Mouse (Mus musculus): ENCODE data around the gene Slc25a21. TPM values are rescaled to one million over a fixed set of nuclear protein-coding genes. Genes with fewer than 3 reads are reported as not detected.

The Slc25a21 gene
- total and polyA plus RNA-seq, 2 experiments from 2014 or later: 0.54 TPM; not detected in 1

- Histone ChIP-seq H3K9ac (replicated peaks; ENCODE audit: low read length) (no peak overlapping the region), H3K36me3 (ENCODE audit: insufficient read depth, low read length) (no peaks in the 10 kb centered on the region), H3K27me3 (ENCODE audit: insufficient read depth, low read length) (peaks cover 93% of the 10 kb centered on the region), H3K4me1 (ENCODE audit: insufficient read depth, low read length) (no peaks in the 10 kb centered on the region), H3K4me2 (ENCODE audit: low read depth, low read length) (no peak overlapping the region), H3K27ac (no peak overlapping the region), H3K9me3 (ENCODE audit: low read length) (no peaks in the 10 kb centered on the region), H3K4me3 (ENCODE audit: low read length) (no peak overlapping the region)
- no peak for ATAC-seq
- peak; percentile 58 for TF ChIP-seq CTCF (IDR thresholded peaks at IDR 0.05; ENCODE audit: low read depth)
- DNase-seq (ENCODE audit: low spot score): peak; percentile 56
- WGBS: 1% methylated on average over 25 of the region's 25 CpGs
Measured at GRCm38 (mm10) chr12:56689736-56690135, 507.5 kb downstream of the Slc25a21 start.

GRCm38 (mm10) chr12:56689331-56689730 is 507.9 kb downstream of the Slc25a21 start:
- no peak for TF ChIP-seq CTCF (IDR thresholded peaks at IDR 0.05; ENCODE audit: low read depth)
- Histone ChIP-seq H3K4me1 (ENCODE audit: insufficient read depth, low read length) (no peaks in the 10 kb centered on the region), H3K27ac (no peak overlapping the region), H3K36me3 (ENCODE audit: insufficient read depth, low read length) (no peaks in the 10 kb centered on the region), H3K9me3 (ENCODE audit: low read length) (no peaks in the 10 kb centered on the region), H3K27me3 (ENCODE audit: insufficient read depth, low read length) (peaks cover 93% of the 10 kb centered on the region), H3K4me2 (ENCODE audit: low read depth, low read length) (no peak overlapping the region), H3K9ac (replicated peaks; ENCODE audit: low read length) (no peak overlapping the region), H3K4me3 (ENCODE audit: low read length) (no peak overlapping the region)
- no peak for DNase-seq (ENCODE audit: low spot score)
- ATAC-seq: no peak
- 2% methylated on average over 10 of the region's 10 CpGs for WGBS

GRCm38 (mm10) chr12:56688920-56689319 is 508.4 kb downstream of the Slc25a21 start:
- Histone ChIP-seq H3K4me2 (ENCODE audit: low read depth, low read length) (no peak overlapping the region), H3K27ac (no peak overlapping the region), H3K36me3 (ENCODE audit: insufficient read depth, low read length) (no peaks in the 10 kb centered on the region), H3K9ac (replicated peaks; ENCODE audit: low read length) (no peak overlapping the region), H3K27me3 (ENCODE audit: insufficient read depth, low read length) (peaks cover 94% of the 10 kb centered on the region), H3K4me3 (ENCODE audit: low read length) (no peak overlapping the region), H3K9me3 (ENCODE audit: low read length) (no peaks in the 10 kb centered on the region), H3K4me1 (ENCODE audit: insufficient read depth, low read length) (no peaks in the 10 kb centered on the region)
- 3% methylated on average over 8 of the region's 8 CpGs for WGBS
- TF ChIP-seq CTCF (IDR thresholded peaks at IDR 0.05; ENCODE audit: low read depth): no peak
- no peak for DNase-seq (ENCODE audit: low spot score)
- no peak for ATAC-seq

GRCm38 (mm10) chr12:56688482-56688840 is 508.8 kb downstream of the Slc25a21 start:
- Histone ChIP-seq H3K4me3 (ENCODE audit: low read length) (no peak overlapping the region), H3K4me2 (ENCODE audit: low read depth, low read length) (no peak overlapping the region), H3K27me3 (ENCODE audit: insufficient read depth, low read length) (peaks cover 94% of the 10 kb centered on the region), H3K9me3 (ENCODE audit: low read length) (no peaks in the 10 kb centered on the region), H3K9ac (replicated peaks; ENCODE audit: low read length) (no peak overlapping the region), H3K36me3 (ENCODE audit: insufficient read depth, low read length) (no peaks in the 10 kb centered on the region), H3K4me1 (ENCODE audit: insufficient read depth, low read length) (no peaks in the 10 kb centered on the region), H3K27ac (no peak overlapping the region)
- TF ChIP-seq CTCF (IDR thresholded peaks at IDR 0.05; ENCODE audit: low read depth): no peak
- 3% methylated on average over 10 of the region's 10 CpGs for WGBS
- DNase-seq (ENCODE audit: low spot score) (no peak), ATAC-seq (no peak)

- no peak overlapping the region for H3K9ac ChIP-seq (replicated peaks; ENCODE audit: low read length)
- no peak overlapping the region for H3K4me2 ChIP-seq (ENCODE audit: low read depth, low read length)
- ATAC-seq (no peak), DNase-seq (ENCODE audit: low spot score) (no peak)
- H3K4me3 ChIP-seq (ENCODE audit: low read length): no peak overlapping the region
- WGBS: 4% methylated on average over 15 of the region's 15 CpGs
- no peaks in the 10 kb centered on the region for H3K9me3 ChIP-seq (ENCODE audit: low read length)
- no peak for TF ChIP-seq CTCF (IDR thresholded peaks at IDR 0.05; ENCODE audit: low read depth)
- H3K4me1 ChIP-seq (ENCODE audit: insufficient read depth, low read length): no peaks in the 10 kb centered on the region
- no peaks in the 10 kb centered on the region for H3K36me3 ChIP-seq (ENCODE audit: insufficient read depth, low read length)
- H3K27ac ChIP-seq: no peak overlapping the region
- H3K27me3 ChIP-seq (ENCODE audit: insufficient read depth, low read length): peaks cover 94% of the 10 kb centered on the region
Measured at GRCm38 (mm10) chr12:56687640-56688481, 509.4 kb downstream of the Slc25a21 start.

- TF ChIP-seq CTCF (IDR thresholded peaks at IDR 0.05; ENCODE audit: low read depth): peak; percentile 77
- no peaks in the 10 kb centered on the region for H3K9me3 ChIP-seq (ENCODE audit: low read length)
- peaks cover 78% of the 10 kb centered on the region for H3K27me3 ChIP-seq (ENCODE audit: insufficient read depth, low read length)
- H3K9ac ChIP-seq (replicated peaks; ENCODE audit: low read length): no peak overlapping the region
- peak overlapping the region; percentile 33 for H3K4me3 ChIP-seq (ENCODE audit: low read length)
- H3K36me3 ChIP-seq (ENCODE audit: insufficient read depth, low read length): no peaks in the 10 kb centered on the region
- H3K4me1 ChIP-seq (ENCODE audit: insufficient read depth, low read length): no peaks in the 10 kb centered on the region
- peak overlapping the region; percentile 59 for H3K4me2 ChIP-seq (ENCODE audit: low read depth, low read length)
- under 1% methylated on average over 38 of the region's 38 CpGs for WGBS
- DNase-seq (ENCODE audit: low spot score) (peak; percentile 68), ATAC-seq (peak; percentile 75)
- H3K27ac ChIP-seq: no peak overlapping the region
Measured at GRCm38 (mm10) chr12:56681096-56681811, 516.0 kb downstream of the Slc25a21 start.

Data from hindbrain, postnatal 0 days (tissue).